Mouse (Mus musculus): ENCODE measurements at regions not wholly inside any gene's neighbourhood (a gene's known extent, or its start where the extent isn't known, plus 50 kb on each side); places are given as distances from the start of the nearest gene placed in this dataset.

DNA sequence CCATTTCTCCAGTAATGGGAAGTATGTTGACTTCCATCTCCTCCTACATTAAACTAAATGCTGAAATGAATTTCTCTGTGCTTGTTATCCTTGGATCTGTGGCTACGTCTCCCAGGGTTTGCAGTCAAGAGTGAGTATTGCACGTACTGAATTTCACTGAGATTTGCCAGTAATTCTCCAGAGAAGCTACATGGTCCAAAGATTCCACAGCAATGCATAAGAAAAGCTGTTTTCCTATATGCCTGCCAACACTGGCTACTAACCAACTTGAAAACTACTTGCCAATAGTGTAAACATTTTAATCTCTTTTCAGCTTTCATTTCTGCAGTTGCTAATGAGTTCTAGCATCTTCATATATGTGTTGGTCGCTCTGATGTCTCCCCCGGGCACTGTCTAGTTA lies 164.4 kb downstream of the Cysltr2 start:
- Histone ChIP-seq H3K27ac (no peak overlapping the region), H3K4me1 (0 out of 2 replicates have a peak, but pooled peaks cover 3% of the 10 kb centered on the region), H3K4me2 (no peak overlapping the region), H3K36me3 (no peaks in the 10 kb centered on the region), H3K9me3 (no peaks in the 10 kb centered on the region), H3K27me3 (replicated peaks) (no peaks in the 10 kb centered on the region), H3K4me3 (replicated peaks) (no peak overlapping the region), H3K9ac (no peak overlapping the region)
- 71% methylated on average over 4 of the region's 4 CpGs for WGBS
- ATAC-seq (ENCODE audit: insufficient read depth, low FRiP score, low read depth): no peak

DNA sequence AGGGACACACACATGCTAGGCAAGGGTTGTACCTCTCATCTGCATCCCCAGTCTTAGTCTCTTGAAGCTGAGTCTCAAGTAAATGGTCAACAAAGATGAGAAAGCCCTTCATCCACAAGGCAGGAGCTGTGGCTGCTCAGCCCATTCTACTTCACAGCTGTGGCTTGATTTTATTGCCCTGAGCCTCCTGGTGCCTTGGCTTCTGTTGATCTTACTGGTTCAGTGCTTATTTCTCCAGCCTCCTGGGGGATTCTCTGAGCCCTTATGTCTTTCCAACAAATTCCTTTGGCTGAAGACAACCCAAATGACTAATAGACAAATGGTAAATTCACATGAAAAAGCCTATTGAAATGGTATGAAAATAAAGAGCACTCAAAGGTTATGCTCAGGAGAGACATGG lies 167.3 kb upstream of the Fndc3a start:
- Histone ChIP-seq H3K27ac (no peak overlapping the region), H3K4me3 (replicated peaks) (no peak overlapping the region), H3K9me3 (no peaks in the 10 kb centered on the region), H3K4me1 (no peaks in the 10 kb centered on the region), H3K27me3 (replicated peaks) (no peaks in the 10 kb centered on the region), H3K36me3 (no peaks in the 10 kb centered on the region), H3K9ac (no peak overlapping the region), H3K4me2 (no peak overlapping the region)
- no peak for ATAC-seq (ENCODE audit: insufficient read depth, low FRiP score, low read depth)

DNA sequence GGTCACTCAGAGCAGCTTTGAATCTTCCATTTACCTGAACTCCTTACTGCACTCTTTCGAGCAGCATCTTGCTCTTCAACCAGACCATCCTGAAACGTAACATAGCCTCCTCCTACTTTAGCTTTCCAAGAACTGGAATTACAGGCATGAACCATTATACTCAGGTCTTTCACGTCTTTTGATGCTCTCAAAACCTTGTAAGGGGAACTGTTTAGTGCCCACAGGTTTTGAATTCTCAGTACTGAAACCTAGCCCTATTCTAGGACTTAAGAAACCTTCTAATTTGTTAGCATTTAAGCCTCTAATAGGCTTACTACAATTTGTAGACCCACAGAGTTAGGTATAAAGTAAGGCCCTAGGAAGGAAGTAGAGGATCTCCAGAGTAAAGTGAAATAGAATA lies 163.7 kb upstream of the Fndc3a start:
- no peaks in the 10 kb centered on the region for H3K27me3 ChIP-seq (replicated peaks)
- H3K4me3 ChIP-seq (replicated peaks): no peak overlapping the region
- no peak overlapping the region for H3K9ac ChIP-seq
- H3K4me2 ChIP-seq: no peak overlapping the region
- WGBS: 77% methylated on average over 3 of the region's 3 CpGs
- no peaks in the 10 kb centered on the region for H3K36me3 ChIP-seq
- no peak overlapping the region for H3K27ac ChIP-seq
- ATAC-seq (ENCODE audit: insufficient read depth, low FRiP score, low read depth): no peak
- H3K4me1 ChIP-seq: 0 out of 2 replicates have a peak, but pooled peaks cover 4% of the 10 kb centered on the region
- no peaks in the 10 kb centered on the region for H3K9me3 ChIP-seq

DNA sequence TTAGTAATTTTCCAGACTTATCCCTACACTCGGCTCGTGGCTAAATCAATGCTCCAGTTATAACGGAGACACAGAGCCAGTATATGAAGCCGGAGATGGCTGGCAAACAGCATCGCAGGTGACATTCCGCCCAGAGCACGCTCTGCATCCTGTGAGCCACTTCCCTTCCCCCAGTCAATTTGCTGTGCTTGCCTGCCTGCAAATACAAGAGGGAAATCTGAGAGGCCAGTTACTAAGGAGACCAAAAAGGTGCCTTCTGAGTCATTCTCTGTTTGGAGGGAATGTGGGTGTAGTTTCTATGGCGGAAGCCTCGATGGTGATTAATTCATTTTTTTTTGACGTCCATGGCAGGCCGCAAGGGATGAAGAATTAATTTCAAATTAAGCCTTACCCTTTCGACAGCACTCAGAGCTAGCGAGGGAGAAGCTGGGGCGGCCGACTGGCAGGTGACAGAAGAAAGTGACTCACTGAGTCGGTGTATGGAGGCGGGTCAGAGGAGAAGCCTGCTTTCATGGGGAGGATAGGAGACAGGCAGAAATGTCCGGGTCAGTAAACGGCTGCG lies 159.5 kb upstream of the Fndc3a start:
- ATAC-seq (ENCODE audit: insufficient read depth, low FRiP score, low read depth): peak; percentile 73
- Histone ChIP-seq H3K9me3 (no peaks in the 10 kb centered on the region), H3K27me3 (replicated peaks) (no peaks in the 10 kb centered on the region), H3K27ac (no peak overlapping the region), H3K9ac (no peak overlapping the region), H3K4me2 (peak overlapping the region; percentile 33), H3K4me1 (0 out of 2 replicates have a peak, but pooled peaks cover 4% of the 10 kb centered on the region), H3K4me3 (replicated peaks) (peak overlapping the region; percentile 3; the same call in 1 of the 2 replicates), H3K36me3 (no peaks in the 10 kb centered on the region)
- 36% methylated on average over 20 of the region's 20 CpGs for WGBS

DNA sequence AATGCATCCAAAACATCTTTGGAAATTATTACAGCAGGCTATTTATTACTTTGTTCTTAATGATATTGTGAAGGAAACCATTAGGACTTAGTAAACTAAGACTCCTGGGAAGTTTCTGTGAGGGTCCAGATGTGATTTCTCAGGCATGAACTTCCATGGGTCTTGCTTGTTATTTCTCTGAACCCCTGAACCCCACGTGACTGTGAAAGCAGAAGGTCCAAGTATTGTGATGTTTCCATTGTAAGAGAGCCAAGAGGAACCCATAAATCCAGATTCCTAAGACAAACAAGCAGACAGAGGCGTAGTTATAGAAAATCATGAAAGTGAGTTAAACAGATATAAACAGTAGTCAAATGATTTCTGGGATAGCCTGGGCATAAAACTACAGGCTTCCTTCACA lies 157.1 kb upstream of the Fndc3a start:
- H3K4me1 ChIP-seq: 0 out of 2 replicates have a peak, but pooled peaks cover 4% of the 10 kb centered on the region

DNA sequence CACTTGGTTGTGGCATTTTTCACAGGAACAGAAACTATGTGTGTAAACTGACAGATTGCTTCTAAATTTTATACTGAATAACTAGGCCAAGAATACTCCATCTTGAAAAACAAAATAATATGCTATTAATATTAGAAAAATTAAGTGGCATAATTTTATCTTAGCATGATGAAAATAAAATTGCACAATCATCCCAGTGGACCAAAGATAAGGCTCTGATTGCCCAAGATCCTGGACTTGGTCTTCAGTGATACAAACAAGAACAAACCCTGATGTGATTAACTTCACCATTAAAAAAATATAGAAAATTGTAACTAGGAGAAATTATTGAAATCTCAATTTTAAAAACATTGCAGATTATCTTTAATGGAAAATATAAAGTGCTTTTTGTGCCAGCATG lies 155.7 kb upstream of the Fndc3a start:
- Histone ChIP-seq H3K4me1 (0 out of 2 replicates have a peak, but pooled peaks cover 4% of the 10 kb centered on the region), H3K27me3 (replicated peaks) (no peaks in the 10 kb centered on the region), H3K4me2 (no peak overlapping the region), H3K4me3 (replicated peaks) (no peak overlapping the region), H3K36me3 (no peaks in the 10 kb centered on the region), H3K27ac (no peak overlapping the region), H3K9ac (no peak overlapping the region), H3K9me3 (no peaks in the 10 kb centered on the region)
- no peak for ATAC-seq (ENCODE audit: insufficient read depth, low FRiP score, low read depth)

More for the DNA sequence above, 157.1 kb upstream of the Fndc3a start:
- Histone ChIP-seq H3K9me3 (no peaks in the 10 kb centered on the region), H3K36me3 (no peaks in the 10 kb centered on the region), H3K4me2 (no peak overlapping the region), H3K27ac (no peak overlapping the region), H3K4me3 (replicated peaks) (no peak overlapping the region), H3K9ac (no peak overlapping the region), H3K27me3 (replicated peaks) (no peaks in the 10 kb centered on the region)
- WGBS: 42% methylated on average over 2 of the region's 2 CpGs
- ATAC-seq (ENCODE audit: insufficient read depth, low FRiP score, low read depth): peak; percentile 57; the same call in 1 of the 2 replicates

DNA sequence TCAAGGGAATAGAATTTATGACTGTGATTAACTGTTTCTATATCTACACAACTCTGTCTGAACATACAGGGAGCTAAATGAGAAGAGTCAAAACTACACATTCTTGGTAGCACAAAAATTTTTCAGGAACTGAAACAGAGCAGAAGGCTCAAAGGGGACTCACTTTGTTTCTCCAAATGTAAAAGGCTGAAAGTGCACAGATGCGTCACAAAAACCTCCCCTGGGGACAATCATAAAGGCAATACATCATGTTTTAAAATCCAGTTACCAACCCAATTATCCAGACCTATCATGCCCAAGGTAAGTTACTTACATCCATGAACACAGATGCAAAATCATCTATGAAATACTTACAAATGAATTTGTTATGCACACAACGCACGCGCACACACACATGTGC lies 155.0 kb upstream of the Fndc3a start:
- no peak overlapping the region for H3K4me2 ChIP-seq
- H3K9ac ChIP-seq: no peak overlapping the region
- H3K4me1 ChIP-seq: 0 out of 2 replicates have a peak, but pooled peaks cover 4% of the 10 kb centered on the region
- H3K27me3 ChIP-seq (replicated peaks): no peaks in the 10 kb centered on the region
- no peak for ATAC-seq (ENCODE audit: insufficient read depth, low FRiP score, low read depth)
- H3K36me3 ChIP-seq: no peaks in the 10 kb centered on the region
- no peak overlapping the region for H3K27ac ChIP-seq
- no peaks in the 10 kb centered on the region for H3K9me3 ChIP-seq
- H3K4me3 ChIP-seq (replicated peaks): no peak overlapping the region
- WGBS: 90% methylated on average over 4 of the region's 4 CpGs

DNA sequence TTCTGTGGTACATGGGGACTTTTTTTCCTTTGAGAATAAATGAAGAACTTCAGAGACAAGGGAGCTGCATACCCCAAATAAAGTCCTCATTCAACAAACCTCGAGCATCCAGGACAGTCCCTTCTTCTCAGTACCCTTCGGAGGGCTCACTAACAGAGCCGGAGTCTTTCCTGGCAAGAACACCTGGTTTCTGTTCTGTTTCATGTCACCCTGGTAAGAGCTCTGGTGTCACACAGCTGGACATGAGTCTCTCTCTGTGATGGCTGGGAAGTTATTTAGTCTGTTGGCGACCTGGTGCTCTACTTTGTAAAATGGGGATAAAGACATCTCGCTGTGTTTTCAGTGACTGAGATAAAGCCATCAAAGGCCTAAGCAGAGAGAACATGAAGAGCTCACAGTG lies 154.3 kb upstream of the Fndc3a start:
- H3K4me3 ChIP-seq (replicated peaks): no peak overlapping the region
- no peak for ATAC-seq (ENCODE audit: insufficient read depth, low FRiP score, low read depth)
- H3K4me1 ChIP-seq: no peaks in the 10 kb centered on the region
- no peaks in the 10 kb centered on the region for H3K27me3 ChIP-seq (replicated peaks)
- H3K36me3 ChIP-seq: no peaks in the 10 kb centered on the region
- no peak overlapping the region for H3K27ac ChIP-seq
- no peak overlapping the region for H3K4me2 ChIP-seq
- WGBS: 60% methylated on average over 5 of the region's 5 CpGs
- H3K9ac ChIP-seq: no peak overlapping the region
- no peaks in the 10 kb centered on the region for H3K9me3 ChIP-seq

DNA sequence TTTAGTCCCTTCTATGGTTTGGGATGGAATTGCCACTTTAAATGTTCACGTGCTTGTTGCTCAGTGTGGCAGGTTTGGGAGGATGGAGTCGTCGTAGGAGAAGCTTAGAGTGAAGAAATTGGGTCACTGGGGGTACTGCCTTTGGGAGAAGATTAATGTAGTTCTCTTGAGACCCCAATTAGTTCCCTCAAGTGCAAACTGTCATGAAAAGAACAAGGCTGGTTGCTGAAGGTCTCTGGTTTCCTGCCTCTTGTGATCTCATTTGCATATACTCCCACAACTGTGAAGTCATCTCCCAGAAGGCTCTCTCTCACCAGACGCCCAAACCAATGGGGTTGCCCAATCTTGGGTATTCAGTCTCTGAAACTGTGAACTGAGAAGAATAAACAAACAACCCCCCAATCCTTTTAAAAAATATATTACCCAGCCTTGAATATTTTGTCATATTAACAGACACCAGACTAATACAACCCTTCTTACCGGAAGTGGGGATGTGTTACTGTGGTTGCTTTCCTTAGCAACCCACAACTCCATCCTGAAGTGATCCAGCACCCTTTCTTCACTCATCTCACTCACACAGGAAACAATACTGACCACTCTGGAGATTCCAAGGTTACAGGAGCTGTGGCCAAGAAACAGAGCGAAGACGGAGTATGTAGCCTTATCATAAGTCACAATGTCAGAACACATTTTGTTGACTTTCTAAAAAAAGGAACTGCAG lies 153.2 kb upstream of the Fndc3a start:
- WGBS: 64% methylated on average over 7 of the region's 7 CpGs
- Histone ChIP-seq H3K27ac (no peak overlapping the region), H3K9ac (no peak overlapping the region), H3K4me1 (no peaks in the 10 kb centered on the region), H3K9me3 (no peaks in the 10 kb centered on the region), H3K4me2 (no peak overlapping the region), H3K4me3 (replicated peaks) (no peak overlapping the region), H3K27me3 (replicated peaks) (no peaks in the 10 kb centered on the region), H3K36me3 (no peaks in the 10 kb centered on the region)
- no peak for ATAC-seq (ENCODE audit: insufficient read depth, low FRiP score, low read depth)

DNA sequence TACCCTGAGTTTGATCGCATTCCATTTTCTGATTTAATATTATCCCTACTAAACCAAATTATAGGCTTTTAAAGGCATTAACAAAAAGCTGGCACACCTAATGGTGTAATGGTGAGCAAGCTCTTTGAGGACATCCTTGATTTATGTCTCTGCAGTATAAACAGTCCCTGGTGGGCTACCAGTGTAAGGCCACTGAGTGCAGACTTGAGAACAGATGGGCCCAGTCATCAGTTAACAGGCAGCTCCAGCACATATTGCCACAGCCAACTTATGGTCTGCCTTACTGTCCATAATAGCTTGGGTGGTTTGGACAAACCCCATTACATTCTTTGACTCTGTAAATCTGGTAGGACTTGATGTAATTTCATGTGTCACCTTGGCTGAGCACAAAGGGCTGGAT lies 144.4 kb upstream of the Fndc3a start:
- Histone ChIP-seq H3K4me3 (replicated peaks) (no peak overlapping the region), H3K27ac (no peak overlapping the region), H3K9me3 (no peaks in the 10 kb centered on the region), H3K4me2 (no peak overlapping the region), H3K4me1 (no peaks in the 10 kb centered on the region), H3K9ac (no peak overlapping the region), H3K36me3 (no peaks in the 10 kb centered on the region), H3K27me3 (replicated peaks) (no peaks in the 10 kb centered on the region)
- 56% methylated on average over 1 of the region's 1 CpGs for WGBS
- ATAC-seq (ENCODE audit: insufficient read depth, low FRiP score, low read depth): no peak

DNA sequence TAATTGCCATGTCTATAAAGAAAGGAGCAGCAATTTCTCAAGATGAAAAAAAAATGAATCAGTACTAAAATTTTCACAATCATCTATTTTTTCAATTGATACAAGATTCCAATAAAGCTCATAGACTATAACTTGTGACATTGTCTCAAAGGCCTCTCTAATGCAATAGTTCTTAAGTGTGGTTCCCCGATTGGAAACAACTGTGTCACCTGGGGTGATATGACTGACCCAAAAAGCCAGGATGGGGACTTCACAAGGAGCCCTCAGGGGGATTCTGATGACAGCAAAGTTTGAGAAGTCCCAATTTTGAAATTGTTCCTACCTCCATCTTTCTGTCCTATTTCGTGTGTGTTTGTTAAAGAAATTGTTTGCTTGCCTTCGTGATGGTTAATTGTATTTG lies 143.3 kb upstream of the Fndc3a start:
- H3K9me3 ChIP-seq: no peaks in the 10 kb centered on the region
- no peaks in the 10 kb centered on the region for H3K36me3 ChIP-seq
- no peak overlapping the region for H3K4me2 ChIP-seq
- 80% methylated on average over 3 of the region's 3 CpGs for WGBS
- no peak overlapping the region for H3K4me3 ChIP-seq (replicated peaks)
- no peak overlapping the region for H3K27ac ChIP-seq
- no peak for ATAC-seq (ENCODE audit: insufficient read depth, low FRiP score, low read depth)
- 0 out of 2 replicates have a peak, but pooled peaks cover under 1% of the 10 kb centered on the region for H3K4me1 ChIP-seq
- no peak overlapping the region for H3K9ac ChIP-seq
- H3K27me3 ChIP-seq (replicated peaks): no peaks in the 10 kb centered on the region

DNA sequence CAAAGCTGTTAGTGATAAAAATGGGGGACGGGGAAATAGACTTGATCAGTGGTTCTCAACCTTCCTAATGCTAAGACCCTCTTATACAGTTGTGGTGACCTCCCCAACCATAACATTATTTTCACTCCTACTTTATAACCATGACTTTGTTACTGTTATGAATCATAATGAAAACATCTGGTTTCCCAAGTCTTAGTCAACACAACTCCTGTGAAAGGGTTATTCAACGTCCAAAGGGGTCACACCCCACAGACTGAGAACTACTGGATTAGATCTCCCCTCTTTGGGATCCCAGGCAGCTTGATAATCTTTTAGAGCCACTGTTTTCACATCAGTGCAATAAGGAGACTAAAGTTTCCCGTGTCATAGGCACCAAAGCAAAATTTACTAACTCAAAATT lies 141.1 kb upstream of the Fndc3a start:
- no peaks in the 10 kb centered on the region for H3K27me3 ChIP-seq (replicated peaks)
- H3K4me2 ChIP-seq: no peak overlapping the region
- 0 out of 2 replicates have a peak, but pooled peaks cover 2% of the 10 kb centered on the region for H3K4me1 ChIP-seq
- H3K9ac ChIP-seq: no peak overlapping the region
- H3K9me3 ChIP-seq: no peaks in the 10 kb centered on the region
- no peak overlapping the region for H3K27ac ChIP-seq
- no peak for ATAC-seq (ENCODE audit: insufficient read depth, low FRiP score, low read depth)
- 70% methylated on average over 3 of the region's 3 CpGs for WGBS
- no peaks in the 10 kb centered on the region for H3K36me3 ChIP-seq
- H3K4me3 ChIP-seq (replicated peaks): no peak overlapping the region

All from stomach, embryonic 15.5 days (tissue).